Mouse (Mus musculus): ENCODE data around the gene Smpd4. TPM values are rescaled to one million over a fixed set of nuclear protein-coding genes. Genes with fewer than 3 reads are reported as not detected.
"Not testable (repeated sequence)": the region's sequence is repeated elsewhere in the genome, so short reads cannot be mapped to it uniquely, and the experiment has no call there.

The Smpd4 gene
- polyA plus RNA-seq, 1 experiment from 2014 or later = 43.0 TPM

GRCm38 (mm10) chr16:17605684-17606083, 13.5 kb upstream of the Smpd4 start:
- no peak for ATAC-seq (replicated peaks; ENCODE audit: low FRiP score, low TSS enrichment, low read depth)
- H3K4me3 ChIP-seq (ENCODE audit: low read depth, low read length) = no peak overlapping the region
- 76% methylated on average over 5 of the region's 5 CpGs for WGBS
- no peak overlapping the region for H3K4me2 ChIP-seq (ENCODE audit: low read length)
- H3K9me3 ChIP-seq (ENCODE audit: control insufficient read depth, low read length) = no peaks in the 10 kb centered on the region
- no peak overlapping the region for H3K27ac ChIP-seq (ENCODE audit: low read depth)
- H3K27me3 ChIP-seq (replicated peaks; ENCODE audit: control insufficient read depth, insufficient read depth, low read length) = no peaks in the 10 kb centered on the region
- no peaks in the 10 kb centered on the region for H3K36me3 ChIP-seq (ENCODE audit: control insufficient read depth, insufficient read depth, low read length)
- H3K9ac ChIP-seq (ENCODE audit: low read length) = no peak overlapping the region
- no peaks in the 10 kb centered on the region for H3K4me1 ChIP-seq (replicated peaks; ENCODE audit: control insufficient read depth, insufficient read depth, low read length)
- no peak for DNase-seq (ENCODE audit: low spot score)

DNA sequence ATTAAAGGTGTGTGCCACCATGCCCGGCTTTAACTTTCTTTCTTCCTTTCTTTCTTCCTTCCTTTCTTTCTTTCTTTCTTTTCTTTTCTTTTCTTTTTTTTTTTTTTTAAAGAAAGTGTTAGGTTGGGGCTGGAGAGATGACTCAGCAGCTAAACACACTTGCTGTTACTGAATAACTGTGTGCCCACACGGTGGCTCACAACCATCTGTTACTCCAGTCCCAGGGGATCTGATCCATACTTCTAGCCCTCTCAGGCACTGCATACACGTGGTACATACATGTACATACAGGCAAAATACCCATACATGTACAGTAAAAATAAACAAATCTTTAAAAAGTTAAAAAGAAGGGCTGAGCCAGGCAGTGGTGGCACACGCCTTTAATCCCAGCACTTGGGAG, 7.8 kb upstream of the Smpd4 start:
- Histone ChIP-seq H3K4me3 (ENCODE audit: low read depth, low read length) (no peak overlapping the region), H3K4me1 (replicated peaks; ENCODE audit: control insufficient read depth, insufficient read depth, low read length) (no peaks in the 10 kb centered on the region), H3K27me3 (replicated peaks; ENCODE audit: control insufficient read depth, insufficient read depth, low read length) (no peaks in the 10 kb centered on the region), H3K9ac (ENCODE audit: low read length) (no peak overlapping the region), H3K9me3 (ENCODE audit: control insufficient read depth, low read length) (no peaks in the 10 kb centered on the region), H3K27ac (ENCODE audit: low read depth) (no peak overlapping the region), H3K36me3 (ENCODE audit: control insufficient read depth, insufficient read depth, low read length) (no peaks in the 10 kb centered on the region), H3K4me2 (ENCODE audit: low read length) (no peak overlapping the region)
- 70% methylated on average over 4 of the region's 4 CpGs for WGBS
- ATAC-seq (replicated peaks; ENCODE audit: low FRiP score, low TSS enrichment, low read depth) = no peak
- no peak for DNase-seq (ENCODE audit: low spot score)

DNA sequence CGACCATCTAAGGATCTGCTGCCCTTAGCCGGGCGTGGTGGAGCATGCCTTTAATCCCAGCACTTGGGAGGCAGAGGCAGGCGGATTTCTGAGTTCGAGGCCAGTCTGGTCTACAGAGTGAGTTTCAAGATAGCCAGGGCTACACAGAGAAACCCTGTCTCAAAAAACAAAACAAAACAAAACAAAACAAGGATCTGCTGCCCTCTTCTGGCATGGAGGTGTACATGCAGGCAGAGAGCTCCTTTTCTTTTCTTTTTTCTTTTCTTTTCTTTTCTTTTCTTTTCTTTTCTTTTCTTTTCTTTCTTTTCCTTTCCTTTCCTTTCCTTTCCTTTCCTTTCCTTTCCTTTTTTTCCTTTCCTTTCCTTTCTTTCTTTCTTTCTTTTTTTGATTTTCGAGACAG, 4.4 kb upstream of the Smpd4 start:
- not testable (repeated sequence) for ATAC-seq (replicated peaks; ENCODE audit: low FRiP score, low TSS enrichment, low read depth); H3K27me3 ChIP-seq (replicated peaks; ENCODE audit: control insufficient read depth, insufficient read depth, low read length); H3K4me2 ChIP-seq (ENCODE audit: low read length); H3K9ac ChIP-seq (ENCODE audit: low read length); H3K36me3 ChIP-seq (ENCODE audit: control insufficient read depth, insufficient read depth, low read length); H3K4me3 ChIP-seq (ENCODE audit: low read depth, low read length); H3K27ac ChIP-seq (ENCODE audit: low read depth); DNase-seq (ENCODE audit: low spot score); H3K4me1 ChIP-seq (replicated peaks; ENCODE audit: control insufficient read depth, insufficient read depth, low read length); H3K9me3 ChIP-seq (ENCODE audit: control insufficient read depth, low read length)
- 92% methylated on average over 6 of the region's 6 CpGs for WGBS

GRCm38 (mm10) chr16:17616212-17616611, 2.9 kb upstream of the Smpd4 start:
- H3K4me2 ChIP-seq (ENCODE audit: low read length) = no peak overlapping the region
- H3K9ac ChIP-seq (ENCODE audit: low read length) = no peak overlapping the region
- no peaks in the 10 kb centered on the region for H3K9me3 ChIP-seq (ENCODE audit: control insufficient read depth, low read length)
- peaks cover 9% of the 10 kb centered on the region; the same call in 1 of the 2 replicates for H3K4me1 ChIP-seq (replicated peaks; ENCODE audit: control insufficient read depth, insufficient read depth, low read length)
- H3K27ac ChIP-seq (ENCODE audit: low read depth) = no peak overlapping the region
- ATAC-seq (replicated peaks; ENCODE audit: low FRiP score, low TSS enrichment, low read depth) = no peak
- no peaks in the 10 kb centered on the region for H3K27me3 ChIP-seq (replicated peaks; ENCODE audit: control insufficient read depth, insufficient read depth, low read length)
- WGBS = 79% methylated on average over 5 of the region's 5 CpGs
- no peak overlapping the region for H3K4me3 ChIP-seq (ENCODE audit: low read depth, low read length)
- no peaks in the 10 kb centered on the region for H3K36me3 ChIP-seq (ENCODE audit: control insufficient read depth, insufficient read depth, low read length)
- DNase-seq (ENCODE audit: low spot score) = peak; percentile 38

DNA sequence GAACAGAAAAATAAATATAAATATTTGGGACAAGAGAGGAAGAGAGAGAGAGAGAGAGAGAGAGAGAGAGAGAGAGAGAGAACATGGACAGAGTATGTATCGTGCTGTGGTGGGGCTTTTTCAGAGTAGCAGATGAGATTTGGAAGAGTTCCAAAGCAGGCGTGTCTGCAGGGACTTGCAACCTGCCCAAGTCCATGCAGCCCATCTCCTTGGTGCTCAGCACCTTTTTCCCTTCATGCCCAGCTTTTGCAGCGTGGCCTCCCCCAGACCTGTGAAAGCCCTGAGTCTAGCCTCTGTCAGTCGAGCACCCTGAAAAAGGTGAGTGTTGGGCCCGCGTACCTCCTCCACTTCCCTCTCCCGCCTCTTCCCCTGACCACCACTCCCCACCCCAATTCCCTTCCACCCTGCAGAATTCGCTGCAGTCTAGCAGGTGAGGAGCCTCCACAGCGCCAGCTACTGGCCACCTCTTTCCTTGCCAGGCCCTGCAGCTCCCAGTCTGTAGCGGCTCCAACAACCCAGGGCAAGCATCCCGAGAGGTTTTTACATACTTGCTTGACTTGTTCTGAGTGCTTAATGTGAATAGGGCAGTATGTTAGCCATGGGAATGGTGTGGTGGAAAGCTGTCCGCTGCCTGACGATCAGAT, 1.1 kb upstream of the Smpd4 start:
- peak; percentile 78 for DNase-seq (ENCODE audit: low spot score)
- Histone ChIP-seq H3K27me3 (replicated peaks; ENCODE audit: control insufficient read depth, insufficient read depth, low read length) (no peaks in the 10 kb centered on the region), H3K4me1 (replicated peaks; ENCODE audit: control insufficient read depth, insufficient read depth, low read length) (peaks cover 9% of the 10 kb centered on the region; the same call in 1 of the 2 replicates), H3K9me3 (ENCODE audit: control insufficient read depth, low read length) (no peaks in the 10 kb centered on the region), H3K9ac (ENCODE audit: low read length) (no peak overlapping the region), H3K36me3 (ENCODE audit: control insufficient read depth, insufficient read depth, low read length) (peaks cover 13% of the 10 kb centered on the region), H3K27ac (ENCODE audit: low read depth) (no peak overlapping the region), H3K4me3 (ENCODE audit: low read depth, low read length) (no peak overlapping the region), H3K4me2 (ENCODE audit: low read length) (peak overlapping the region; percentile 16; the same call in 1 of the 2 replicates)
- 12% methylated on average over 13 of the region's 13 CpGs for WGBS
- ATAC-seq (replicated peaks; ENCODE audit: low FRiP score, low TSS enrichment, low read depth) = peak; percentile 51

DNA sequence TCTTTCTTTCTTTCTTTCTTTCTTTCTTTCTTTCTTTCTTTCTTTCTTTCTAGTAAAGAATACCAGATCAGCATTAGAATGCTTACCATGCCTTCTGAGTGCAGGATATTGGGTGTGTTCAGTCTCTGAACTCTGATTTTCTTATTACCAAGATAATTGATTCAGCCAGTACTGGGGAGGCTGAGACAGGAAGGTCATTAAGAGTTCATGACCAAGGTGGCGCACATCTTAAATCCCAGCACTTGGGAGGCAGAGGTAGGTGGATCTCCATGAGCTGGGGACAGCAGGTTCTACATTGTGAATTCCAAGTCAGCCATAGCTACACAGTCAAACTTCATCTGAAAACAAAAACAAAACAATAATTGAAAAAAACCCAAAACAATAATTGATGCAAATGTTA, 2.8 kb downstream of the Smpd4 start:
- ATAC-seq (replicated peaks; ENCODE audit: low FRiP score, low TSS enrichment, low read depth) (no peak), DNase-seq (ENCODE audit: low spot score) (no peak)
- Histone ChIP-seq H3K9me3 (ENCODE audit: control insufficient read depth, low read length) (no peaks in the 10 kb centered on the region), H3K9ac (ENCODE audit: low read length) (no peak overlapping the region), H3K4me2 (ENCODE audit: low read length) (no peak overlapping the region), H3K27ac (ENCODE audit: low read depth) (no peak overlapping the region), H3K4me3 (ENCODE audit: low read depth, low read length) (no peak overlapping the region), H3K27me3 (replicated peaks; ENCODE audit: control insufficient read depth, insufficient read depth, low read length) (no peaks in the 10 kb centered on the region), H3K36me3 (ENCODE audit: control insufficient read depth, insufficient read depth, low read length) (peaks cover 49% of the 10 kb centered on the region), H3K4me1 (replicated peaks; ENCODE audit: control insufficient read depth, insufficient read depth, low read length) (peaks cover 9% of the 10 kb centered on the region; the same call in 1 of the 2 replicates)
- 94% methylated on average over 1 of the region's 1 CpGs for WGBS

- no peak overlapping the region for H3K4me3 ChIP-seq (ENCODE audit: low read depth, low read length)
- DNase-seq (ENCODE audit: low spot score) = no peak
- H3K4me2 ChIP-seq (ENCODE audit: low read length) = no peak overlapping the region
- no peaks in the 10 kb centered on the region for H3K9me3 ChIP-seq (ENCODE audit: control insufficient read depth, low read length)
- no peak overlapping the region for H3K27ac ChIP-seq (ENCODE audit: low read depth)
- 66% methylated on average over 8 of the region's 8 CpGs for WGBS
- peaks cover 83% of the 10 kb centered on the region for H3K36me3 ChIP-seq (ENCODE audit: control insufficient read depth, insufficient read depth, low read length)
- H3K9ac ChIP-seq (ENCODE audit: low read length) = no peak overlapping the region
- peaks cover under 1% of the 10 kb centered on the region; the same call in 1 of the 2 replicates for H3K4me1 ChIP-seq (replicated peaks; ENCODE audit: control insufficient read depth, insufficient read depth, low read length)
- 0 out of 2 replicates have a peak, but pooled peaks have one; percentile 47 for ATAC-seq (replicated peaks; ENCODE audit: low FRiP score, low TSS enrichment, low read depth)
- H3K27me3 ChIP-seq (replicated peaks; ENCODE audit: control insufficient read depth, insufficient read depth, low read length) = no peaks in the 10 kb centered on the region
Observed at GRCm38 (mm10) chr16:17625488-17626268, 6.5 kb downstream of the Smpd4 start.

GRCm38 (mm10) chr16:17626269-17626555, 7.1 kb downstream of the Smpd4 start:
- H3K4me3 ChIP-seq (ENCODE audit: low read depth, low read length) = no peak overlapping the region
- DNase-seq (ENCODE audit: low spot score) = no peak
- no peak overlapping the region for H3K27ac ChIP-seq (ENCODE audit: low read depth)
- no peaks in the 10 kb centered on the region for H3K4me1 ChIP-seq (replicated peaks; ENCODE audit: control insufficient read depth, insufficient read depth, low read length)
- no peaks in the 10 kb centered on the region for H3K27me3 ChIP-seq (replicated peaks; ENCODE audit: control insufficient read depth, insufficient read depth, low read length)
- no peak overlapping the region for H3K4me2 ChIP-seq (ENCODE audit: low read length)
- no peak for ATAC-seq (replicated peaks; ENCODE audit: low FRiP score, low TSS enrichment, low read depth)
- no peaks in the 10 kb centered on the region for H3K9me3 ChIP-seq (ENCODE audit: control insufficient read depth, low read length)
- peaks cover 88% of the 10 kb centered on the region for H3K36me3 ChIP-seq (ENCODE audit: control insufficient read depth, insufficient read depth, low read length)
- no peak overlapping the region for H3K9ac ChIP-seq (ENCODE audit: low read length)
- WGBS = 97% methylated on average over 5 of the region's 5 CpGs

DNA sequence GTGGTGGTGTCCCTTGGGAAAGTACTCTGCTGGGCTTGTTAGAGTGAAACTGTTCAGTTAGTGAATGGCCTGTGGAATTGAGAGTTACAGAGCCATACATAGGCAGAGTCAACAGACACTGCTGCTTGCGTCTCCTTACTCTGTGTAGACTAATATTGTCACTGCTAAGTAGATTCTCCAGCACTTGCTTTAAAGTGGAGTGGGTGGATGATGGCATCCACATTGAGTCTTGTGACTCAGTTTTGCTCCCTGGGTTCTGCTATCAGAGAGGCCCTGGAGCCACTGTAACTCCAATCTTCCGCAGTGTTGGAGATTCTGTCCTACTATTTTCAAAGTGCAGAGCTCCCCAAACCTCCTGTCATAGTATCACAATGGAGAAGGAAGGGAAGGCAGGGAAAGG, 13.4 kb downstream of the Smpd4 start:
- H3K36me3 ChIP-seq (ENCODE audit: control insufficient read depth, insufficient read depth, low read length) = peaks cover 80% of the 10 kb centered on the region
- H3K27me3 ChIP-seq (replicated peaks; ENCODE audit: control insufficient read depth, insufficient read depth, low read length) = no peaks in the 10 kb centered on the region
- H3K9ac ChIP-seq (ENCODE audit: low read length) = no peak overlapping the region
- no peak overlapping the region for H3K4me3 ChIP-seq (ENCODE audit: low read depth, low read length)
- H3K27ac ChIP-seq (ENCODE audit: low read depth) = no peak overlapping the region
- 97% methylated on average over 2 of the region's 2 CpGs for WGBS
- H3K4me2 ChIP-seq (ENCODE audit: low read length) = no peak overlapping the region
- DNase-seq (ENCODE audit: low spot score) (no peak), ATAC-seq (replicated peaks; ENCODE audit: low FRiP score, low TSS enrichment, low read depth) (no peak)
- H3K9me3 ChIP-seq (ENCODE audit: control insufficient read depth, low read length) = no peaks in the 10 kb centered on the region
- no peaks in the 10 kb centered on the region for H3K4me1 ChIP-seq (replicated peaks; ENCODE audit: control insufficient read depth, insufficient read depth, low read length)
